Mouse (Mus musculus) cortical plate, adult 2 months (tissue): ENCODE measurements at regions not wholly inside any gene's neighbourhood (a gene's known extent, or its start where the extent isn't known, plus 50 kb on each side); places are given as distances from the start of the nearest gene placed in this dataset.

Experiments
- CTCF ChIP-seq: fragments of 200-500 bp; IDR thresholded peaks from 2 replicates; pipeline ENCODE4 v1.5.1; 2011; ENCODE audit warnings: mild to moderate bottlenecking, control low read depth, low read length; ENCODE audit not compliant: insufficient read depth; ENCODE audit errors: extremely low read depth
- POLR2A ChIP-seq: fragments of 200-500 bp; IDR thresholded peaks from 2 replicates; pipeline ENCODE4 v1.6.1; 2011; ENCODE audit warnings: mild to moderate bottlenecking, low read length, control low read depth; ENCODE audit not compliant: insufficient read depth; ENCODE audit errors: extremely low read depth

GRCm38 (mm10) chr15:31980791-31981190, 196.3 kb upstream of the Tas2r119 start:
- TF ChIP-seq POLR2A = no peak
- no peak for TF ChIP-seq CTCF
